Mouse (Mus musculus) T-helper 1 cell (primary cell): Measurements from ENCODE around the gene Copz2.

Experiments
- in situ Hi-C: fragments of 300-600 bp; cut with MboI, MseI; formaldehyde crosslinking; loops from one replicate; pipeline ENCODE4 v1.15.1; 2025; ENCODE audit warnings: high pct_unique_total_duplicates

Gene Copz2

GRCm38 (mm10) chr11:96862534-96862933 is 12.9 kb downstream of the Copz2 start:
- in situ Hi-C loops: loop anchor here (5.0 kb wide), 3 partner anchors 50 to 575 kb away; partner anchors contain the start of gene Hoxb7

- in situ Hi-C loops: loop anchor here (5.0 kb wide), 3 partner anchors 49 to 576 kb away; partner anchors contain the start of gene Hoxb7
Measured at GRCm38 (mm10) chr11:96863206-96863995, 13.7 kb downstream of the Copz2 start.

- in situ Hi-C loops: no loop called here
Measured at GRCm38 (mm10) chr11:96867149-96867548, 17.5 kb downstream of the Copz2 start.

GRCm38 (mm10) chr11:96872441-96873379 is 23.0 kb downstream of the Copz2 start:
- in situ Hi-C loops: loop anchor here (5.0 kb wide), 1 partner anchor 90 kb away; no protein-coding TSS in a partner anchor

GRCm38 (mm10) chr11:96873601-96874140 is 24.0 kb downstream of the Copz2 start:
- in situ Hi-C loops: loop anchor here (5.0 kb wide), 1 partner anchor 89 kb away; no protein-coding TSS in a partner anchor

- in situ Hi-C loops: no loop called here
Measured at GRCm38 (mm10) chr11:96875270-96875669, 25.6 kb downstream of the Copz2 start.

GRCm38 (mm10) chr11:96875745-96876144 is 26.1 kb downstream of the Copz2 start:
- in situ Hi-C loops: no loop called here

GRCm38 (mm10) chr11:96876300-96877040 is 26.8 kb downstream of the Copz2 start:
- in situ Hi-C loops: no loop called here

- in situ Hi-C loops: no loop called here
Measured at GRCm38 (mm10) chr11:96877071-96877470, 27.4 kb downstream of the Copz2 start.

- in situ Hi-C loops: no loop called here
Measured at GRCm38 (mm10) chr11:96878715-96879114, 29.0 kb downstream of the Copz2 start.

- in situ Hi-C loops: no loop called here
Measured at GRCm38 (mm10) chr11:96879359-96879758, 29.7 kb downstream of the Copz2 start.

- in situ Hi-C loops: no loop called here
Measured at GRCm38 (mm10) chr11:96880296-96880695, 30.6 kb downstream of the Copz2 start.

GRCm38 (mm10) chr11:96885901-96886340 is 36.3 kb downstream of the Copz2 start:
- in situ Hi-C loops: no loop called here

- in situ Hi-C loops: no loop called here
Measured at GRCm38 (mm10) chr11:96886942-96887546, 37.4 kb downstream of the Copz2 start.

- in situ Hi-C loops: no loop called here
Measured at GRCm38 (mm10) chr11:96891784-96892527, 42.3 kb downstream of the Copz2 start.

- in situ Hi-C loops: no loop called here
Measured at GRCm38 (mm10) chr11:96893203-96893842, 43.7 kb downstream of the Copz2 start.

- in situ Hi-C loops: no loop called here
Measured at GRCm38 (mm10) chr11:96895886-96896285, 46.2 kb downstream of the Copz2 start.

- in situ Hi-C loops: no loop called here
Measured at GRCm38 (mm10) chr11:96899449-96900306, 50.0 kb downstream of the Copz2 start.
